Mouse (Mus musculus) neural tube, embryonic 13.5 days (tissue): ENCODE data around the gene Trim80. TPM values are rescaled to one million over a fixed set of nuclear protein-coding genes. Genes with fewer than 3 reads are reported as not detected.
A peak's percentile ranks its signal among the peaks of the same experiment; 100 is the strongest.

Experiments used
- ATAC-seq: fragments of 200-750 bp; cut with Nextera tagmentation; 2 replicates; pipeline ENCODE4 v1.8.0; 2017; ENCODE audit warnings: low read depth, mild to moderate bottlenecking, moderate TSS enrichment, moderate library complexity
- H3K27ac ChIP-seq: fragments of 300-500 bp; sonication (generic); replicated peaks from 2 replicates; pipeline ENCODE4 v1.5.1; 2015; ENCODE audit warnings: moderate library complexity, mild to moderate bottlenecking, inconsistent platforms
- H3K27me3 ChIP-seq: fragments of 300-500 bp; sonication (generic); 2 replicates; pipeline ENCODE4 v1.6.1; 2015; ENCODE audit warnings: mild to moderate bottlenecking, inconsistent platforms
- H3K36me3 ChIP-seq: fragments of 300-500 bp; sonication (generic); 2 replicates; pipeline ENCODE4 v1.6.1; 2015; ENCODE audit warnings: mild to moderate bottlenecking, inconsistent platforms
- H3K4me1 ChIP-seq: fragments of 300-500 bp; sonication (generic); replicated peaks from 2 replicates; pipeline ENCODE4 v1.6.1; 2015; ENCODE audit warnings: inconsistent platforms
- H3K4me2 ChIP-seq: fragments of 300-500 bp; sonication (generic); 2 replicates; pipeline ENCODE4 v1.6.1; 2015; ENCODE audit warnings: inconsistent platforms, mild to moderate bottlenecking, moderate library complexity
- H3K4me3 ChIP-seq: fragments of 300-500 bp; sonication (generic); 2 replicates; pipeline ENCODE4 v1.5.1; 2015; ENCODE audit warnings: mild to moderate bottlenecking, inconsistent platforms
- H3K9ac ChIP-seq: fragments of 300-500 bp; sonication (generic); 2 replicates; pipeline ENCODE4 v1.6.1; 2015; ENCODE audit warnings: moderate library complexity, mild to moderate bottlenecking, inconsistent platforms
- H3K9me3 ChIP-seq: fragments of 300-500 bp; sonication (generic); 2 replicates; pipeline ENCODE4 v1.6.1; 2016; ENCODE audit warnings: inconsistent platforms
- WGBS: fragments of 180-500 bp; shearing (Covaris S2); methylation state at CpG from one replicate; pipeline ENCODE4 v1.1.7; 2015; 5-methylcytosine and 5-hydroxymethylcytosine counted together
- polyA plus RNA-seq: library from polyadenylated mRNA; unstranded; fragments of >200 nt; fragmentation: Nextera tagmentation; extraction: Ambion mirVana; gene quantifications from 2 replicates; pipeline ENCODE4 v1.2.1, GENCODE M21; 2015

Trim80 gene
- polyA plus RNA-seq, 1 experiment from 2014 or later = not detected

GRCm38 (mm10) chr11:115419531-115420237 lies 20.7 kb upstream of the Trim80 start, which contains the start of the genes Atp5h and Kctd2:
Gene Atp5h, minus strand, starts transcription at chr11:115419962.
Gene Kctd2, plus strand, starts transcription at chr11:115420128.
- H3K36me3 ChIP-seq = peaks cover 55% of the 10 kb centered on the region
- under 1% methylated on average over 56 of the region's 56 CpGs for WGBS
- peak within 1 kb of the TSS; percentile 96 for H3K9ac ChIP-seq
- peak; percentile 98 for ATAC-seq
- H3K4me2 ChIP-seq = peak within 1 kb of the TSS; percentile 93
- peak within 1 kb of the TSS; percentile 92 for H3K4me3 ChIP-seq
- H3K27me3 ChIP-seq = no peaks in the 10 kb centered on the region
- H3K4me1 ChIP-seq = peaks cover 34% of the 10 kb centered on the region
- H3K27ac ChIP-seq = peak within 1 kb of the TSS; percentile 88
- H3K9me3 ChIP-seq = no peaks in the 10 kb centered on the region

GRCm38 (mm10) chr11:115420336-115421190 lies 19.8 kb upstream of the Trim80 start:
- H3K9me3 ChIP-seq = no peaks in the 10 kb centered on the region
- H3K4me1 ChIP-seq = peaks cover 40% of the 10 kb centered on the region
- H3K9ac ChIP-seq = peak overlapping the region; percentile 96
- H3K4me2 ChIP-seq = peak overlapping the region; percentile 93
- peak; percentile 76 for ATAC-seq
- peak overlapping the region; percentile 88 for H3K27ac ChIP-seq
- H3K4me3 ChIP-seq = peak overlapping the region; percentile 92
- no peaks in the 10 kb centered on the region for H3K27me3 ChIP-seq
- peaks cover 55% of the 10 kb centered on the region for H3K36me3 ChIP-seq
- 2% methylated on average over 36 of the region's 45 CpGs for WGBS

GRCm38 (mm10) chr11:115421328-115421727 lies 19.0 kb upstream of the Trim80 start:
- H3K36me3 ChIP-seq = peaks cover 55% of the 10 kb centered on the region
- peaks cover 40% of the 10 kb centered on the region for H3K4me1 ChIP-seq
- no peaks in the 10 kb centered on the region for H3K9me3 ChIP-seq
- WGBS = 79% methylated on average over 1 of the region's 1 CpGs
- peak overlapping the region; percentile 92 for H3K4me3 ChIP-seq
- no peak overlapping the region for H3K27ac ChIP-seq
- no peak for ATAC-seq
- H3K4me2 ChIP-seq = peak overlapping the region; percentile 93
- H3K9ac ChIP-seq = peak overlapping the region; percentile 96
- no peaks in the 10 kb centered on the region for H3K27me3 ChIP-seq

GRCm38 (mm10) chr11:115421972-115422371 lies 18.4 kb upstream of the Trim80 start:
- H3K27ac ChIP-seq = no peak overlapping the region
- H3K9ac ChIP-seq = peak overlapping the region; percentile 45
- no peaks in the 10 kb centered on the region for H3K9me3 ChIP-seq
- H3K4me2 ChIP-seq = no peak overlapping the region; the same call in 1 of the 2 replicates
- H3K4me1 ChIP-seq = peaks cover 40% of the 10 kb centered on the region
- peaks cover 55% of the 10 kb centered on the region for H3K36me3 ChIP-seq
- H3K4me3 ChIP-seq = no peak overlapping the region
- ATAC-seq = no peak
- WGBS = 92% methylated on average over 16 of the region's 16 CpGs
- H3K27me3 ChIP-seq = no peaks in the 10 kb centered on the region

GRCm38 (mm10) chr11:115423091-115423490 lies 17.3 kb upstream of the Trim80 start:
- Histone ChIP-seq H3K4me1 (peaks cover 47% of the 10 kb centered on the region), H3K27me3 (no peaks in the 10 kb centered on the region), H3K4me2 (no peak overlapping the region), H3K4me3 (no peak overlapping the region), H3K9me3 (no peaks in the 10 kb centered on the region), H3K9ac (no peak overlapping the region), H3K36me3 (peaks cover 55% of the 10 kb centered on the region), H3K27ac (no peak overlapping the region)
- WGBS = 88% methylated on average over 3 of the region's 3 CpGs
- ATAC-seq = no peak

GRCm38 (mm10) chr11:115424666-115425065 lies 15.7 kb upstream of the Trim80 start:
- no peaks in the 10 kb centered on the region for H3K27me3 ChIP-seq
- peaks cover 67% of the 10 kb centered on the region for H3K36me3 ChIP-seq
- 86% methylated on average over 7 of the region's 7 CpGs for WGBS
- H3K4me3 ChIP-seq = no peak overlapping the region
- no peak overlapping the region for H3K4me2 ChIP-seq
- ATAC-seq = no peak
- H3K27ac ChIP-seq = no peak overlapping the region
- H3K9ac ChIP-seq = no peak overlapping the region
- H3K9me3 ChIP-seq = no peaks in the 10 kb centered on the region
- H3K4me1 ChIP-seq = peaks cover 34% of the 10 kb centered on the region

GRCm38 (mm10) chr11:115425671-115426070 lies 14.7 kb upstream of the Trim80 start:
- H3K4me3 ChIP-seq = no peak overlapping the region
- ATAC-seq = no peak

GRCm38 (mm10) chr11:115427482-115428331 lies 12.6 kb upstream of the Trim80 start:
- H3K9me3 ChIP-seq = no peaks in the 10 kb centered on the region
- 35% methylated on average over 20 of the region's 20 CpGs for WGBS
- peak overlapping the region; percentile 31 for H3K4me2 ChIP-seq
- H3K36me3 ChIP-seq = peaks cover 89% of the 10 kb centered on the region
- no peak overlapping the region; the same call in 1 of the 2 replicates for H3K4me3 ChIP-seq
- H3K27ac ChIP-seq = peak overlapping the region; percentile 11; the same call in 1 of the 2 replicates
- H3K4me1 ChIP-seq = peaks cover 17% of the 10 kb centered on the region; the same call in 1 of the 2 replicates
- H3K27me3 ChIP-seq = no peaks in the 10 kb centered on the region
- peak; percentile 77 for ATAC-seq
- peak overlapping the region; percentile 13; the same call in 1 of the 2 replicates for H3K9ac ChIP-seq

More at GRCm38 (mm10) chr11:115425671-115426070, 14.7 kb upstream of the Trim80 start:
- peaks cover 32% of the 10 kb centered on the region for H3K4me1 ChIP-seq
- H3K9me3 ChIP-seq = no peaks in the 10 kb centered on the region
- H3K4me2 ChIP-seq = no peak overlapping the region
- H3K27me3 ChIP-seq = no peaks in the 10 kb centered on the region
- WGBS = 82% methylated on average over 6 of the region's 6 CpGs
- no peak overlapping the region for H3K27ac ChIP-seq
- H3K9ac ChIP-seq = 0 out of 2 replicates have a peak overlapping the region, but pooled peaks have one; percentile 32
- peaks cover 77% of the 10 kb centered on the region for H3K36me3 ChIP-seq

- Histone ChIP-seq H3K27ac (no peak overlapping the region), H3K27me3 (no peaks in the 10 kb centered on the region), H3K9me3 (no peaks in the 10 kb centered on the region), H3K4me3 (no peak overlapping the region), H3K36me3 (peaks cover 81% of the 10 kb centered on the region), H3K4me1 (peaks cover 17% of the 10 kb centered on the region; the same call in 1 of the 2 replicates), H3K9ac (no peak overlapping the region), H3K4me2 (no peak overlapping the region)
- WGBS = 94% methylated on average over 7 of the region's 7 CpGs
- no peak for ATAC-seq
Observed at GRCm38 (mm10) chr11:115429307-115429706, 11.0 kb upstream of the Trim80 start.

GRCm38 (mm10) chr11:115430561-115430960 lies 9.8 kb upstream of the Trim80 start:
- Histone ChIP-seq H3K4me3 (no peak overlapping the region), H3K36me3 (peaks cover 69% of the 10 kb centered on the region), H3K9ac (no peak overlapping the region), H3K4me2 (no peak overlapping the region), H3K9me3 (no peaks in the 10 kb centered on the region), H3K4me1 (peaks cover 18% of the 10 kb centered on the region), H3K27me3 (peaks cover 8% of the 10 kb centered on the region; the same call in 1 of the 2 replicates), H3K27ac (no peak overlapping the region)
- ATAC-seq = no peak
- WGBS = 92% methylated on average over 6 of the region's 6 CpGs

- no peak overlapping the region for H3K27ac ChIP-seq
- H3K36me3 ChIP-seq = peaks cover 47% of the 10 kb centered on the region
- 86% methylated on average over 4 of the region's 4 CpGs for WGBS
- H3K4me2 ChIP-seq = no peak overlapping the region
- H3K9me3 ChIP-seq = no peaks in the 10 kb centered on the region
- H3K27me3 ChIP-seq = peaks cover 11% of the 10 kb centered on the region
- H3K4me3 ChIP-seq = no peak overlapping the region
- no peak for ATAC-seq
- H3K9ac ChIP-seq = no peak overlapping the region
- peaks cover 21% of the 10 kb centered on the region for H3K4me1 ChIP-seq
Observed at GRCm38 (mm10) chr11:115432814-115433213, 7.5 kb upstream of the Trim80 start.
